Mouse (Mus musculus): Measurements from ENCODE around the gene Tubd1.

Gene Tubd1

GRCm38 (mm10) chr11:86596187-86596960 lies 51.6 kb downstream of the Tubd1 start:
- no peak overlapping the region for H3K4me3 ChIP-seq (replicated peaks; ENCODE audit: low read length)
- H3K36me3 ChIP-seq (ENCODE audit: insufficient read depth, low read length), result peaks cover 21% of the 10 kb centered on the region; the same call in 1 of the 2 replicates
- no peaks in the 10 kb centered on the region for H3K27me3 ChIP-seq (ENCODE audit: insufficient read depth, low read length)
- no peaks in the 10 kb centered on the region for H3K9me3 ChIP-seq (ENCODE audit: low read length)
- TF ChIP-seq NANOG (IDR thresholded peaks at IDR 0.05; ENCODE audit: borderline replicate concordance, low read length) (no peak), CTCF (conservative IDR thresholded peaks at IDR 0.05; ENCODE audit: low read length) (no peak), POU5F1 (IDR thresholded peaks at IDR 0.05; ENCODE audit: borderline replicate concordance, low read length) (no peak)
- H3K4me1 ChIP-seq (replicated peaks; ENCODE audit: low read depth, low read length), result peaks cover 14% of the 10 kb centered on the region

GRCm38 (mm10) chr11:86596976-86597375 lies 52.2 kb downstream of the Tubd1 start:
- Histone ChIP-seq H3K36me3 (ENCODE audit: insufficient read depth, low read length) (peaks cover 21% of the 10 kb centered on the region; the same call in 1 of the 2 replicates), H3K4me3 (replicated peaks; ENCODE audit: low read length) (no peak overlapping the region), H3K27me3 (ENCODE audit: insufficient read depth, low read length) (no peaks in the 10 kb centered on the region), H3K4me1 (replicated peaks; ENCODE audit: low read depth, low read length) (peaks cover 13% of the 10 kb centered on the region), H3K9me3 (ENCODE audit: low read length) (no peaks in the 10 kb centered on the region)
- TF ChIP-seq NANOG (IDR thresholded peaks at IDR 0.05; ENCODE audit: borderline replicate concordance, low read length) (no peak), CTCF (conservative IDR thresholded peaks at IDR 0.05; ENCODE audit: low read length) (no peak), POU5F1 (IDR thresholded peaks at IDR 0.05; ENCODE audit: borderline replicate concordance, low read length) (no peak)

- peaks cover 18% of the 10 kb centered on the region; the same call in 1 of the 2 replicates for H3K36me3 ChIP-seq (ENCODE audit: insufficient read depth, low read length)
- H3K9me3 ChIP-seq (ENCODE audit: low read length), result no peaks in the 10 kb centered on the region
- TF ChIP-seq POU5F1 (IDR thresholded peaks at IDR 0.05; ENCODE audit: borderline replicate concordance, low read length), result no peak
- TF ChIP-seq NANOG (IDR thresholded peaks at IDR 0.05; ENCODE audit: borderline replicate concordance, low read length), result no peak
- no peak for TF ChIP-seq CTCF (conservative IDR thresholded peaks at IDR 0.05; ENCODE audit: low read length)
- H3K4me1 ChIP-seq (replicated peaks; ENCODE audit: low read depth, low read length), result peaks cover 8% of the 10 kb centered on the region
- H3K4me3 ChIP-seq (replicated peaks; ENCODE audit: low read length), result no peak overlapping the region
- no peaks in the 10 kb centered on the region for H3K27me3 ChIP-seq (ENCODE audit: insufficient read depth, low read length)
Measured at GRCm38 (mm10) chr11:86598154-86598553, 53.4 kb downstream of the Tubd1 start.

- Histone ChIP-seq H3K36me3 (ENCODE audit: insufficient read depth, low read length) (peaks cover 18% of the 10 kb centered on the region; the same call in 1 of the 2 replicates), H3K4me3 (replicated peaks; ENCODE audit: low read length) (no peak overlapping the region), H3K9me3 (ENCODE audit: low read length) (no peaks in the 10 kb centered on the region), H3K27me3 (ENCODE audit: insufficient read depth, low read length) (no peaks in the 10 kb centered on the region), H3K4me1 (replicated peaks; ENCODE audit: low read depth, low read length) (peaks cover 8% of the 10 kb centered on the region)
- TF ChIP-seq POU5F1 (IDR thresholded peaks at IDR 0.05; ENCODE audit: borderline replicate concordance, low read length) (no peak), NANOG (IDR thresholded peaks at IDR 0.05; ENCODE audit: borderline replicate concordance, low read length) (no peak), CTCF (conservative IDR thresholded peaks at IDR 0.05; ENCODE audit: low read length) (no peak)
Measured at GRCm38 (mm10) chr11:86598572-86598971, 53.8 kb downstream of the Tubd1 start.

- H3K9me3 ChIP-seq (ENCODE audit: low read length), result no peaks in the 10 kb centered on the region
- H3K4me1 ChIP-seq (replicated peaks; ENCODE audit: low read depth, low read length), result peaks cover 8% of the 10 kb centered on the region
- H3K36me3 ChIP-seq (ENCODE audit: insufficient read depth, low read length), result peaks cover 11% of the 10 kb centered on the region; the same call in 1 of the 2 replicates
- no peak for TF ChIP-seq POU5F1 (IDR thresholded peaks at IDR 0.05; ENCODE audit: borderline replicate concordance, low read length)
- TF ChIP-seq CTCF (conservative IDR thresholded peaks at IDR 0.05; ENCODE audit: low read length), result 0 out of 2 replicates have a peak, but pooled peaks have one; percentile 10
- no peak for TF ChIP-seq NANOG (IDR thresholded peaks at IDR 0.05; ENCODE audit: borderline replicate concordance, low read length)
- no peak overlapping the region for H3K4me3 ChIP-seq (replicated peaks; ENCODE audit: low read length)
- H3K27me3 ChIP-seq (ENCODE audit: insufficient read depth, low read length), result no peaks in the 10 kb centered on the region
Measured at GRCm38 (mm10) chr11:86599378-86600208, 54.8 kb downstream of the Tubd1 start.

- Histone ChIP-seq H3K4me1 (replicated peaks; ENCODE audit: low read depth, low read length) (peaks cover 8% of the 10 kb centered on the region), H3K9me3 (ENCODE audit: low read length) (no peaks in the 10 kb centered on the region), H3K4me3 (replicated peaks; ENCODE audit: low read length) (no peak overlapping the region), H3K36me3 (ENCODE audit: insufficient read depth, low read length) (peaks cover 16% of the 10 kb centered on the region; the same call in 1 of the 2 replicates), H3K27me3 (ENCODE audit: insufficient read depth, low read length) (no peaks in the 10 kb centered on the region)
- TF ChIP-seq POU5F1 (IDR thresholded peaks at IDR 0.05; ENCODE audit: borderline replicate concordance, low read length), result no peak
- no peak for TF ChIP-seq NANOG (IDR thresholded peaks at IDR 0.05; ENCODE audit: borderline replicate concordance, low read length)
- TF ChIP-seq CTCF (conservative IDR thresholded peaks at IDR 0.05; ENCODE audit: low read length), result no peak
Measured at GRCm38 (mm10) chr11:86600209-86600557, 55.4 kb downstream of the Tubd1 start.

GRCm38 (mm10) chr11:86602116-86602515 lies 57.3 kb downstream of the Tubd1 start:
- TF ChIP-seq CTCF (conservative IDR thresholded peaks at IDR 0.05; ENCODE audit: low read length), result no peak
- TF ChIP-seq POU5F1 (IDR thresholded peaks at IDR 0.05; ENCODE audit: borderline replicate concordance, low read length), result no peak
- no peak for TF ChIP-seq NANOG (IDR thresholded peaks at IDR 0.05; ENCODE audit: borderline replicate concordance, low read length)
- H3K27me3 ChIP-seq (ENCODE audit: insufficient read depth, low read length), result no peaks in the 10 kb centered on the region
- H3K4me3 ChIP-seq (replicated peaks; ENCODE audit: low read length), result no peak overlapping the region
- no peaks in the 10 kb centered on the region for H3K9me3 ChIP-seq (ENCODE audit: low read length)
- H3K36me3 ChIP-seq (ENCODE audit: insufficient read depth, low read length), result peaks cover 26% of the 10 kb centered on the region
- H3K4me1 ChIP-seq (replicated peaks; ENCODE audit: low read depth, low read length), result peaks cover 8% of the 10 kb centered on the region

- Histone ChIP-seq H3K4me1 (replicated peaks; ENCODE audit: low read depth, low read length) (peaks cover 8% of the 10 kb centered on the region), H3K9me3 (ENCODE audit: low read length) (no peaks in the 10 kb centered on the region), H3K36me3 (ENCODE audit: insufficient read depth, low read length) (peaks cover 23% of the 10 kb centered on the region), H3K4me3 (replicated peaks; ENCODE audit: low read length) (no peak overlapping the region), H3K27me3 (ENCODE audit: insufficient read depth, low read length) (no peaks in the 10 kb centered on the region)
- TF ChIP-seq NANOG (IDR thresholded peaks at IDR 0.05; ENCODE audit: borderline replicate concordance, low read length) (no peak), POU5F1 (IDR thresholded peaks at IDR 0.05; ENCODE audit: borderline replicate concordance, low read length) (no peak), CTCF (conservative IDR thresholded peaks at IDR 0.05; ENCODE audit: low read length) (no peak)
Measured at GRCm38 (mm10) chr11:86603719-86604118, 58.9 kb downstream of the Tubd1 start.

Measured in E14TG2a.4 (cell line).